Mouse (Mus musculus) forebrain, embryonic 15.5 days (tissue): ENCODE data around the gene Hspd1. TPM values are rescaled to one million over a fixed set of nuclear protein-coding genes. Genes with fewer than 3 reads are reported as not detected.

ENCODE experiments used
- ATAC-seq: fragments of 200-750 bp; cut with Nextera tagmentation; replicated peaks from 2 replicates; pipeline ENCODE4 v1.8.0; 2017; ENCODE audit warnings: mild to moderate bottlenecking, moderate TSS enrichment, moderate library complexity
- H3K27ac ChIP-seq: fragments of 300-500 bp; sonication (generic); replicated peaks from 2 replicates; pipeline ENCODE4 v1.5.1; 2015; ENCODE audit warnings: mild to moderate bottlenecking, inconsistent platforms
- H3K27me3 ChIP-seq: fragments of 300-500 bp; sonication (generic); 2 replicates; pipeline ENCODE4 v1.6.1; 2015; ENCODE audit warnings: inconsistent platforms
- H3K36me3 ChIP-seq: fragments of 300-500 bp; sonication (generic); 2 replicates; pipeline ENCODE4 v1.6.1; 2015; ENCODE audit warnings: mild to moderate bottlenecking, inconsistent platforms
- H3K4me1 ChIP-seq: fragments of 300-500 bp; sonication (generic); 2 replicates; pipeline ENCODE4 v1.6.1; 2015; ENCODE audit warnings: inconsistent platforms
- H3K4me2 ChIP-seq: fragments of 300-500 bp; sonication (generic); replicated peaks from 2 replicates; pipeline ENCODE4 v1.6.1; 2015; ENCODE audit warnings: mild to moderate bottlenecking, inconsistent platforms
- H3K4me3 ChIP-seq: fragments of 300-500 bp; sonication (generic); 2 replicates; pipeline ENCODE4 v1.5.1; 2015; ENCODE audit warnings: mild to moderate bottlenecking, inconsistent platforms
- H3K9ac ChIP-seq: fragments of 300-500 bp; sonication (generic); replicated peaks from 2 replicates; pipeline ENCODE4 v1.6.1; 2015; ENCODE audit warnings: mild to moderate bottlenecking, inconsistent platforms
- H3K9me3 ChIP-seq: fragments of 300-500 bp; sonication (generic); 2 replicates; pipeline ENCODE4 v1.6.1; 2016; ENCODE audit warnings: inconsistent platforms
- WGBS: fragments of 180-500 bp; shearing (Covaris S2); methylation state at CpG from one replicate; pipeline ENCODE4 v1.1.7; 2015; ENCODE audit warnings: mixed read lengths; 5-methylcytosine and 5-hydroxymethylcytosine counted together
- polyA plus RNA-seq: library from polyadenylated mRNA; unstranded; fragments of >200 nt; fragmentation: Nextera tagmentation; extraction: Ambion mirVana; gene quantifications from 2 replicates; pipeline ENCODE4 v1.2.1, GENCODE M21; 2015

Hspd1 gene
- polyA plus RNA-seq, 1 experiment from 2014 or later, result 291 TPM

DNA sequence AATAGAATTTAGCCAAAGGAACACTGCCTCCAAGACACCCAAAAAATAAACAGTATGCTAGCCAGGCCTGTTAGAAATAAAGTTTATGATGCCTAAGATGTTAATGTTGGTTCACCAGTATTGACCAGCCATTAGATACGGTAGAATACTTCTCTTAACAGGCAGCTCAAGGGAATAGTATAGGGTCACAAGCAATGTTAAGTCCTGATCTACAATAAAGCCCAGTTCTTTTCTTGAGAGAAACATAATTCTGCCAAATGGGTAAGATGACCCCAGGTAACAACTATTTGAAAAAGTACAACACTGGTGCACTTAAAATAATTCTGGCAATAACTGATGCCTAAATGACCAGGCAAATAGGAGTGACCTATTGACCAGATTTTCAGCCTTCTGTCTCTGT lies 60.1 kb downstream of the Hspd1 start:
- Histone ChIP-seq H3K4me2 (peak overlapping the region; percentile 49), H3K27ac (peak overlapping the region; percentile 88; the same call in 1 of the 2 replicates), H3K9me3 (no peaks in the 10 kb centered on the region), H3K36me3 (no peaks in the 10 kb centered on the region), H3K4me1 (peaks cover 24% of the 10 kb centered on the region), H3K4me3 (peak overlapping the region; percentile 77), H3K9ac (0 out of 2 replicates have a peak overlapping the region, but pooled peaks have one; percentile 57), H3K27me3 (no peaks in the 10 kb centered on the region)
- 88% methylated on average over 1 of the region's 1 CpGs for WGBS
- no peak for ATAC-seq

Other genes starting within 250 kb of the Hspd1 start
- 21.5 and 24.1 TPM in 2 replicates for gene Ankrd44, start 161.9 kb downstream of the Hspd1 start, polyA plus RNA-seq
- gene Sf3b1, start 60.8 kb downstream of the Hspd1 start, polyA plus RNA-seq, result 391 and 417 TPM in 2 replicates
- 36.0 and 36.6 TPM in 2 replicates for gene Coq10b, start 35.5 kb downstream of the Hspd1 start, polyA plus RNA-seq
- gene Hspe1, start 111 bp downstream of the Hspd1 start, polyA plus RNA-seq, result 253 and 276 TPM in 2 replicates
- 175 and 182 TPM in 2 replicates for gene Mob4, start 43.0 kb upstream of the Hspd1 start, polyA plus RNA-seq
- 12.7 and 13.4 TPM in 2 replicates for gene Rftn2, start 138.5 kb upstream of the Hspd1 start, polyA plus RNA-seq
- gene Mars2, start 148.9 kb upstream of the Hspd1 start, polyA plus RNA-seq, result 4.3 and 4.4 TPM in 2 replicates